Mouse (Mus musculus) liver, embryonic 16.5 days (tissue): ENCODE results near the gene Cd5. TPM values are rescaled to one million over a fixed set of nuclear protein-coding genes. Genes with fewer than 3 reads are reported as not detected.

Experiments
- ATAC-seq: fragments of 200-750 bp; cut with Nextera tagmentation; 2 replicates; pipeline ENCODE4 v1.8.0; 2017; ENCODE audit warnings: low read depth, mild to moderate bottlenecking, moderate number of reproducible peaks, moderate library complexity
- H3K27ac ChIP-seq: fragments of 300-500 bp; sonication (generic); 2 replicates; pipeline ENCODE4 v1.5.1; 2014; ENCODE audit warnings: mild to moderate bottlenecking, low read length
- H3K27me3 ChIP-seq: fragments of 300-500 bp; sonication (generic); 2 replicates; pipeline ENCODE4 v1.6.1; 2014; ENCODE audit warnings: low read depth, low read length, mixed read lengths; ENCODE audit not compliant: control insufficient read depth, insufficient read depth
- H3K36me3 ChIP-seq: fragments of 300-500 bp; sonication (generic); 2 replicates; pipeline ENCODE4 v1.6.1; 2014; ENCODE audit warnings: mild to moderate bottlenecking; ENCODE audit not compliant: control insufficient read depth, insufficient read depth
- H3K4me1 ChIP-seq: fragments of 300-500 bp; sonication (generic); 2 replicates; pipeline ENCODE4 v1.6.1; 2014; ENCODE audit warnings: low read depth, low read length, mixed read lengths; ENCODE audit not compliant: control insufficient read depth
- H3K4me2 ChIP-seq: fragments of 300-500 bp; sonication (generic); 2 replicates; pipeline ENCODE4 v1.6.1; 2014; ENCODE audit warnings: low read depth, low read length, mixed read lengths
- H3K4me3 ChIP-seq: fragments of 300-500 bp; sonication (generic); 2 replicates; pipeline ENCODE4 v1.5.1; 2014; ENCODE audit warnings: low read depth, mild to moderate bottlenecking, low read length
- H3K9ac ChIP-seq: fragments of 300-500 bp; sonication (generic); 2 replicates; pipeline ENCODE4 v1.6.1; 2014; ENCODE audit warnings: low read depth, low read length
- H3K9me3 ChIP-seq: fragments of 300-500 bp; sonication (generic); replicated peaks from 2 replicates; pipeline ENCODE4 v1.6.1; 2016; ENCODE audit warnings: low read length; ENCODE audit not compliant: control insufficient read depth
- WGBS: fragments of 180-500 bp; shearing (Covaris S2); extraction: QIAGEN DNeasy Blood & Tissue Kit; methylation state at CpG from one replicate; pipeline ENCODE4 v1.1.7; 2014; ENCODE audit not compliant: insufficient replicate concordance; 5-methylcytosine and 5-hydroxymethylcytosine counted together
- polyA plus RNA-seq: library from polyadenylated mRNA; unstranded; fragments of >200 nt; fragmentation: Nextera tagmentation; extraction: Ambion mirVana; gene quantifications from 2 replicates; pipeline ENCODE4 v1.2.1, GENCODE M21; 2015

Cd5 gene
- polyA plus RNA-seq, 1 experiment from 2014 or later: not detected

DNA sequence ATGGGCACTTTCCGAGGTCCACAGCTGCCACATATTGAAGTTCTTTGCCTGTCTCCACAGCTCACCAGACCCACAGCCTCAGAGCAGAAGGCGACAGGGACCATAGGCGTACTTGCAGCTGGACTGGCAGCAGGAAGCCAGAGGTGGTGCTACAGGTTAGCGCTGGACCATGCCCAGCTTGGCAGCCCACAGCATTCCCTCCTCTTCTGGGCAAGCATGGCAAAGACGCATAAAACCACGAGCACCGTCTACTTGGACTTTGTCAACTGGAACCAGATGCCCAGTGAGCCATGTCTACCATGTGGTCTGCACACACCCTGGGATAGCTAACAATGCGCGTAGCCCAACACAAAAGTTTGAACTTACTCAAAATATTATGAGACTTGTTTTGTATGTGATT is 53.7 kb downstream of the Cd5 start:
- H3K4me2 ChIP-seq: no peak overlapping the region
- no peak overlapping the region for H3K9ac ChIP-seq
- H3K4me1 ChIP-seq: peaks cover 22% of the 10 kb centered on the region
- no peak for ATAC-seq
- 77% methylated on average over 9 of the region's 9 CpGs for WGBS
- no peak overlapping the region for H3K27ac ChIP-seq
- H3K9me3 ChIP-seq: no peaks in the 10 kb centered on the region
- no peak overlapping the region for H3K4me3 ChIP-seq
- H3K36me3 ChIP-seq: no peaks in the 10 kb centered on the region
- H3K27me3 ChIP-seq: no peaks in the 10 kb centered on the region

DNA sequence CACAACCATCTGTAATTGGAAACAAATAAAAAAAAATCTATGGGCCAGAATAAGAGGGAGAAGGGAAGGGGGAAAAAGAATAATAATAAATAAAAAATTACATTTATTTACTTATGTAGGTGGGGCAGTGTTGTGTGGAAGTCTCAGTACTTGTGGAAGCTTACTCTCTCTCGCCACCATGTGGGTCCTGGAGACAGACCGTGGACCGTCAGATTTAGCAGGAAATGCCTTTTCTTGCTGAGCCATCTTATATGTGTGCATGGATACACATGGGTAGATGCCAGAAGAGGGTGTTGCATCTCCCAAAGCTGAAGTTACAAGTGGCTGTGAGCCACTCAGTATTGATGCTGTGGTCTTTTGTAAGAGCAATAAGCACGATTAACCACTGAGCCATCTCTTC is 57.2 kb downstream of the Cd5 start:
- WGBS: 35% methylated on average over 4 of the region's 4 CpGs
- no peak for ATAC-seq
- H3K4me3 ChIP-seq: no peak overlapping the region
- no peaks in the 10 kb centered on the region for H3K36me3 ChIP-seq
- H3K9me3 ChIP-seq: no peaks in the 10 kb centered on the region
- H3K4me2 ChIP-seq: no peak overlapping the region
- H3K9ac ChIP-seq: no peak overlapping the region
- H3K27me3 ChIP-seq: no peaks in the 10 kb centered on the region
- peaks cover 13% of the 10 kb centered on the region for H3K4me1 ChIP-seq
- no peak overlapping the region for H3K27ac ChIP-seq

DNA sequence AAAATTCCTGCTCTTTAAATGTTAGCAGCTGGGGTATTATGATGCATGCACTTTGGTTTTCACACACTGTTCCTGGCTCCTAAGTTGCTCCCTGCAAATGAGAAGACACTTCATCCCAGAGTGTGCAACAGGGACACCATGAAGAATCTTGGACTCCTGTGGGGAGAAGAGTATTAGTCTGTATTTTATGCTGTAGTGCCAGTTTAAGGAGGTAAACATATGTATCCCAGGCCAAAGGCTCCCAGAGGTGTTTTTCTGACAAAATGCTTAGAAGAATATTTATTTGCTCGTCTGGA is 60.1 kb downstream of the Cd5 start:
- H3K4me3 ChIP-seq: no peak overlapping the region
- H3K27me3 ChIP-seq: no peaks in the 10 kb centered on the region
- no peaks in the 10 kb centered on the region for H3K9me3 ChIP-seq
- 60% methylated on average over 1 of the region's 1 CpGs for WGBS
- H3K4me1 ChIP-seq: peaks cover 7% of the 10 kb centered on the region
- no peak for ATAC-seq
- no peak overlapping the region for H3K27ac ChIP-seq
- no peak overlapping the region for H3K9ac ChIP-seq
- H3K36me3 ChIP-seq: no peaks in the 10 kb centered on the region
- no peak overlapping the region for H3K4me2 ChIP-seq

DNA sequence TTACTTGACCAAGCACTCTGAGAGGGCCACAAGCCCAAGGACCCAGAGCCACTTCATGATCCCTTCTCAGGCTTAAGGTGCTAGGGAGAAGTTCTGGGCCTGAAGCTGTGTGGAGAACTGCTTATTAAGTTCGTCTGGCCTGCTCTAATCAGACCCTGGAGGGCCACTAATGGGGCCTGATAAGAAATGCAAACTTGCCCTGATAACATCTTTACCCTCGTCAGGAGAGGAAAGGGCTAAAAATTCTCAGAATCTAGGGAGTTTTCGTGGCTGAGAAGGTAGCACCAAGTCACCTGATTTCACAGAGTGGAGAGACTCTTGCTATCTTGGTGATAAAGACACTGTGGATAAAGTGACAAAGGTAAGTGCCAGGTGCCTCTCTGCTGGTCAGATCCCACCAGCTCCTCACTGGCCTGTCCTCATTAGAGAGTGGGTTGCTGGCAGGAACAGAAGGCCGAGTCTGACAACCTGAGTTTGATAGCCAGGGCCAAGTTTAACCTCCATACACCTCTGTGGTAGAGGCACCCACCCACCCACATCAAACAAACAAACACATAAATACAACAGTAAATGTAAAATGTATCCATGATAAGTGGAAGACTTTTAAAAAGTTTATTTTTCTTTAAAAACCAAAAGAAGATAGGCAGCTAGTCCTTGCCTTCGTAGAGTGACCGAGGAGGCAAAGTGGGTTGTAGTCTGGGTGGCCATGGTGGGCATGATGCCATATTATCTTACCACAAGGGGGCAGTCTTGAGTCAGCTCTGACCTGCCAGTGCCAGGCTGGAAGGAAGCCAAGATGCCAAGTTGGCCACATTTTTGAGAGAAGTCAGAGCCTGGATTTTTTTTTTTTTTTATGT is 60.7 kb downstream of the Cd5 start, which contains the start of gene Pga5:
Pga5 (minus strand) TSS at position 157 of the 857 bp plus-strand sequence.
- H3K4me2 ChIP-seq: no peak within 1 kb of the TSS
- H3K9me3 ChIP-seq: no peaks in the 10 kb centered on the region
- peak; percentile 55; the same call in 1 of the 2 replicates for ATAC-seq
- H3K27me3 ChIP-seq: no peaks in the 10 kb centered on the region
- H3K4me1 ChIP-seq: peaks cover 7% of the 10 kb centered on the region
- H3K9ac ChIP-seq: no peak within 1 kb of the TSS
- no peak within 1 kb of the TSS for H3K4me3 ChIP-seq
- no peaks in the 10 kb centered on the region for H3K36me3 ChIP-seq
- 13% methylated on average over 6 of the region's 6 CpGs for WGBS
- no peak within 1 kb of the TSS for H3K27ac ChIP-seq

DNA sequence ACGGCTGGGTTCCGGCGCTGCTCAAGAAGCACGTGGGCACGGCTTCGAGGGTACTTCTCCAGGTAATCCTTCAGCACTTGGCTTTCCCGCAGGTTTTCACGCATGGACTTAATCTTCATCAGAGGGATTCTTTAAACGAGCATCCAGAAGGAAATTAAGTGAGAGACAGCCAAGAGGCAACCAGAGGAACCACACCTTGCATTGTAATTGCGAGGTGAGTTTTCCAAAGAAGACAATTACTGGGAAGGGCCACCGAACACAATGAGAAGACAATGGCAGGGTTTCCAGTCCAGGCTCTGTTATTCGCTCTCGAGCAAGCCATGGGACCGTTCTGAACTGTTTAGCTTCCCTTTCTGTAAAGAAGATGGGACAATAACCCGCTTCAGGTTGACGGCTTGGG is 62.1 kb downstream of the Cd5 start:
- Histone ChIP-seq H3K4me1 (peaks cover 10% of the 10 kb centered on the region), H3K4me3 (no peak overlapping the region), H3K4me2 (no peak overlapping the region), H3K27ac (no peak overlapping the region), H3K9ac (no peak overlapping the region), H3K9me3 (no peaks in the 10 kb centered on the region), H3K27me3 (no peaks in the 10 kb centered on the region), H3K36me3 (no peaks in the 10 kb centered on the region)
- ATAC-seq: no peak
- WGBS: 81% methylated on average over 16 of the region's 16 CpGs

DNA sequence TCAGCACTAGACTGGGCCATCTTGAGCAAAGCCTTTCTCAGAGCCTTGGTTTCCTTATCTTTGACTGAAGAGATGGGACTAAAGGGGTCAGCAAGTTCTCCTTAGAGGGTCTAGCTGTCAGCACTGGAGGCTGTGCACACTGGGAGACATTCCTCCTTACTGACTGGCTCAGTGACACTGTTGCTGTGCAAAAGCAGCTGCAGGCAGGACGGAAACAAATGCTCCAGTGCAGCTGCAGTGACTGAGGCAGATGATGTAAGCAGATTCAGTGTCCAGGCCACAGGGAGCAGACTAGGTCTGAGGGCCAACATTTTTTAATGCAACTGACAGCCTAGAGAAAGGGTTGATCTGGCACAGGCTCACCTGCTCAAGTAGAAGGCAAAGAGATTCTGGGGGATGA is 65.5 kb downstream of the Cd5 start:
- Histone ChIP-seq H3K27ac (no peak overlapping the region), H3K36me3 (no peaks in the 10 kb centered on the region), H3K4me1 (peaks cover 15% of the 10 kb centered on the region), H3K27me3 (no peaks in the 10 kb centered on the region), H3K9ac (no peak overlapping the region), H3K9me3 (no peaks in the 10 kb centered on the region), H3K4me2 (no peak overlapping the region), H3K4me3 (no peak overlapping the region)
- no peak for ATAC-seq
- 62% methylated on average over 1 of the region's 1 CpGs for WGBS

DNA sequence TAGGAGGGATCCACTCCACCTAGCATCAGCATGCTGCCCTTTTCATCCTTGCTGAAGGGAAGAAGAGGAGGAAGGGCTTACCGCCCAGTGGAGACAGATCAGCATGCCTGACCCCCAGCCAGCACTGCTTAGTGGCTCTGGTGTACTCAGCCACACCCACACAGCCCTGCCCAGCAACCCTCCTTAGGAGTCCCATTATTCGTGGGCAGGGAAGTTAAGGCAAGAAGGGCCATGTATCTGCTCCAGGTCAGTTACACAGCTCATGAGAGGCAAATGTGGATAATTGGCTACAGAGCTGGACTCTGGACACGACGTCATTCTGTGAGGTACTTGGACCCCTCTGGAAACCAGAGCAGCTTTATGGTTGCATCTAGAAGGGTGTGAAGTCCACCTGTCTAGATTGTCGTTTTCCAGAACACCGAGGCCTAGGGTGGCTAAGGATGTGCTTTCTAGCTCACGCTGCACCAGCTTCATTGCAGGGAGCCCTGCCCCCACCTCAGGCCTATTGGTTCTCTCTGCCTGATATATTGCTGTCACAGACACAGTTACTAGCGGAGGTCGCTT is 66.9 kb downstream of the Cd5 start:
- no peak overlapping the region for H3K4me3 ChIP-seq
- H3K4me1 ChIP-seq: peaks cover 8% of the 10 kb centered on the region
- no peak for ATAC-seq
- H3K27me3 ChIP-seq: no peaks in the 10 kb centered on the region
- H3K4me2 ChIP-seq: no peak overlapping the region
- whole genome bisulfite sequencing: 62% methylated on average over 9 of the region's 9 CpGs
- no peaks in the 10 kb centered on the region for H3K9me3 ChIP-seq
- H3K9ac ChIP-seq: no peak overlapping the region
- no peak overlapping the region for H3K27ac ChIP-seq
- H3K36me3 ChIP-seq: no peaks in the 10 kb centered on the region

DNA sequence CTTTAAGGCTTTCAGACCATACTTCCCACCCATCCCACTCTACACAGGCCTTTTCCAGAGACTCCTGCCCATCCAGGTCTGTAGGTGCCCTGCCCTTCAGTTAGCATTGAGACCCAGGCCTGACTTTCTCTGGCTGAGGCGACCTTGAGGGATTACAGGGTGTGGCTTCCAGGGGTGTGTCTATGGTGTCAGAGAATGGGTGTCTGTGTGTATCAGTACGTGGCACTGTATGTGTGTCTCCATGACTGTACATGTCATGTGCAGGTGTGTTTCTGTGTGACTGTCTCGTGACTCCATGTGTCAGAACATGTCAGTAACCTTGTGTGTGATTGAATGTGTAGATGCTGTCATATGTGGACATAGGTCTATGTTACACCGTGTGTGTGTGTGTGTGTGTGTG is 67.5 kb downstream of the Cd5 start:
- H3K9me3 ChIP-seq: no peaks in the 10 kb centered on the region
- H3K9ac ChIP-seq: no peak overlapping the region
- WGBS: 50% methylated on average over 4 of the region's 4 CpGs
- no peaks in the 10 kb centered on the region for H3K27me3 ChIP-seq
- ATAC-seq: 0 out of 2 replicates have a peak, but pooled peaks have one; percentile 39
- no peak overlapping the region for H3K27ac ChIP-seq
- peaks cover 8% of the 10 kb centered on the region for H3K4me1 ChIP-seq
- H3K36me3 ChIP-seq: no peaks in the 10 kb centered on the region
- H3K4me2 ChIP-seq: no peak overlapping the region
- H3K4me3 ChIP-seq: no peak overlapping the region
